Mouse (Mus musculus): Measurements from ENCODE around the gene 4930402H24Rik. TPM values are rescaled to one million over a fixed set of nuclear protein-coding genes. Genes with fewer than 3 reads are reported as not detected.

The 4930402H24Rik gene
- polyA plus RNA-seq, 1 experiment from 2014 or later, result 33.3 TPM

DNA sequence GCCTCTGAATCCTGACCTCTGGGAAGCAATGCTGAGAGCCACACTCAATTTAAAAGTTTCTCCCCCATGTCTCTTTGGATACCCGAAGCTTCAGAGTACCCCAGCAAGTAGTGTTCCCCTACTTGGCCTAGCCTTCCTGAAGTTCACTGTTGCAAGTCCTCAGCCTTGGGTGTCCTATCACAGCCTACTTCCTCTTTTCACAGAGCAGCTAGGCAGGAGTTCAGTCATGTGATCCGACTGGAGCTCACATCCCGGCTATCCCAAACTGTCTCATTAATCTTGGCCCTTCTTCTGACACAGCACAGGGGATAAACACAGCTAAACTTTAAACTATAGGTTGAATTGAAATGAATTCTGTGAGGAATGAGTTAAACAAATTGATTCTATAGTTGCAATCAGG lies 121.3 kb downstream of the 4930402H24Rik start:
- WGBS, result 63% methylated on average over 3 of the region's 3 CpGs

DNA sequence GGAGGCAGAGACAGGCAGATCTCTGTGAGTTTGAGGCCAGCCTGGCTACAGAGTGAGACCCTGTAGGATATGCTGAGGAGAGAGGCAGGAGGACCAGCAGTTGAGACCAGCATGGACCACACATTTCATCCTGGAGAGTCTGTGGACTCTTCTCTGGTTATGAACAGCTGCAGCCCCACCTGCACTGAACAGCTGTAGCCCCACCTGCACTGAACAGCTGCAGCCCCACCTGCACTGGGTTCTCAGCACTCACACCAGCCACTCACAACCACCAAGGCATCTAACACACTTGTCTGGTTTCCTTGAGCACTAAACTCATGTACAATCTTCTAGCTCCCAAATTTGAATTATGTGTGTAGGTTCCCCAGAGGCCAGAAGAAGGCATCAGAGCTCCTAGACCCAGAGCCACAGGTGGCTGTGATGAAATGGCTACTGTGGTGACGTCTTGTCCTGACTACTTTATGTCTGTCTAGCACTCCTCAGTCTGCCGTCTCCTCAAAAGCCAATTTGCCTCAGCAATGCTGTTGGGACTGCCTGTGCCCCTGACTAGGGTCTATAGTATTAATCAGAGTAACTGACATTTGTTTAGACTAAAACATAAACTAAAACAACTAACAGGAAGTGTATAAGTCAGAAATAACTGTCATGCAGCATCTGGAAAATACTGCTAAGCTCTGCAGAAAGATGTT lies 125.4 kb downstream of the 4930402H24Rik start:
- no peak overlapping the region for H3K4me2 ChIP-seq (ENCODE audit: low read length)
- no peak for DNase-seq (ENCODE audit: low spot score)
- WGBS, result 36% methylated on average over 2 of the region's 2 CpGs
- H3K27ac ChIP-seq (ENCODE audit: low read depth), result no peak overlapping the region
- H3K9me3 ChIP-seq (ENCODE audit: control insufficient read depth, low read length), result no peaks in the 10 kb centered on the region
- H3K27me3 ChIP-seq (replicated peaks; ENCODE audit: control insufficient read depth, insufficient read depth, low read length), result no peaks in the 10 kb centered on the region
- 0 out of 2 replicates have a peak, but pooled peaks have one; percentile 32 for ATAC-seq (replicated peaks; ENCODE audit: low FRiP score, low TSS enrichment, low read depth)
- no peak overlapping the region for H3K4me3 ChIP-seq (ENCODE audit: low read depth, low read length)
- H3K4me1 ChIP-seq (replicated peaks; ENCODE audit: control insufficient read depth, insufficient read depth, low read length), result 0 out of 2 replicates have a peak, but pooled peaks cover 4% of the 10 kb centered on the region
- H3K9ac ChIP-seq (ENCODE audit: low read length), result no peak overlapping the region
- peaks cover 55% of the 10 kb centered on the region for H3K36me3 ChIP-seq (ENCODE audit: control insufficient read depth, insufficient read depth, low read length)

More for the DNA sequence above, 121.3 kb downstream of the 4930402H24Rik start:
- ATAC-seq (replicated peaks; ENCODE audit: low FRiP score, low TSS enrichment, low read depth), result no peak
- H3K36me3 ChIP-seq (ENCODE audit: control insufficient read depth, insufficient read depth, low read length), result peaks cover 34% of the 10 kb centered on the region
- no peak overlapping the region for H3K4me3 ChIP-seq (ENCODE audit: low read depth, low read length)
- DNase-seq (ENCODE audit: low spot score), result no peak
- H3K27ac ChIP-seq (ENCODE audit: low read depth), result no peak overlapping the region
- H3K4me1 ChIP-seq (replicated peaks; ENCODE audit: control insufficient read depth, insufficient read depth, low read length), result 0 out of 2 replicates have a peak, but pooled peaks cover 4% of the 10 kb centered on the region
- no peaks in the 10 kb centered on the region for H3K9me3 ChIP-seq (ENCODE audit: control insufficient read depth, low read length)
- H3K4me2 ChIP-seq (ENCODE audit: low read length), result no peak overlapping the region
- H3K9ac ChIP-seq (ENCODE audit: low read length), result no peak overlapping the region
- H3K27me3 ChIP-seq (replicated peaks; ENCODE audit: control insufficient read depth, insufficient read depth, low read length), result no peaks in the 10 kb centered on the region

DNA sequence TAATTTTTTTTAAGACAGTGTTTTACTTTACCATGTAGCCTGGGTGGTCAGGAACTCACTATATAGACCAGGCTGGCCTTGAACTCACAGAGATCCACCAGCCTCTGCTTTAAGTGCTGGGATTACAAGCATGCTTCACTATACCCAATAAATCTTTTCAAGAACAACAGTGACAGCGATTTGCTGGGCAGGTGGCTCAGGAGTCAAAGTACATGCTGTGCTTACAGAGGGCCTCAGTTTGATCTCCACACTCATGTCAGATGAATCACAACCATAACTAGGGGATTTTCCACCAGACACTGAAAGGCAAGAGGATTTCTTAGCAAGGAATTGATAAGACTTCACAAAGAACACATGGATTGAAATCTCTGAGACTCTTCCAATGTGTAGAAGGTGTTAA lies 126.3 kb downstream of the 4930402H24Rik start:
- Histone ChIP-seq H3K4me3 (ENCODE audit: low read depth, low read length) (no peak overlapping the region), H3K4me1 (replicated peaks; ENCODE audit: control insufficient read depth, insufficient read depth, low read length) (0 out of 2 replicates have a peak, but pooled peaks cover 4% of the 10 kb centered on the region), H3K9me3 (ENCODE audit: control insufficient read depth, low read length) (no peaks in the 10 kb centered on the region), H3K4me2 (ENCODE audit: low read length) (no peak overlapping the region), H3K36me3 (ENCODE audit: control insufficient read depth, insufficient read depth, low read length) (peaks cover 63% of the 10 kb centered on the region), H3K27me3 (replicated peaks; ENCODE audit: control insufficient read depth, insufficient read depth, low read length) (no peaks in the 10 kb centered on the region), H3K9ac (ENCODE audit: low read length) (no peak overlapping the region), H3K27ac (ENCODE audit: low read depth) (no peak overlapping the region)
- DNase-seq (ENCODE audit: low spot score) (no peak), ATAC-seq (replicated peaks; ENCODE audit: low FRiP score, low TSS enrichment, low read depth) (no peak)
- WGBS, result 67% methylated on average over 1 of the region's 1 CpGs

DNA sequence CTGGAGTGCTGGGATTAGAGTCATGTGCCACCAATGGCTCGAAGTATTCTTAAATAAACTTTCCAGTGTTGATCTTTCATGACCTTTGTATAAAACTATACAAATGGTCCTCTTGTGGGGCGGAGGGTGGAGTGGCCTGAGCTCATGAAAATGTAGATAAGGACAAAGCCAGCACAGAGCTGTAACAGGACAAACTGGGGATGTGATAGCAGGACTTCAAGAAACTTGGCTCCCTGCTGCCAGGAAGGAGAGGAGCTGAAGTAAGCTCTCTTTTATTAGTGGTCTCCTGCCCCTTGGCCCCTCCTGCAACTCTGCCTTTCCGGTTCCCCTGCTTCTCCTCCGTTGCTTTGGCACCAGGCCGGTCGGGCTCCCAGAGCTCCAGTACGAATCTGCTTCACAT lies 129.6 kb downstream of the 4930402H24Rik start:
- 0 out of 2 replicates have a peak, but pooled peaks cover 4% of the 10 kb centered on the region for H3K4me1 ChIP-seq (replicated peaks; ENCODE audit: control insufficient read depth, insufficient read depth, low read length)
- WGBS, result 79% methylated on average over 7 of the region's 7 CpGs
- DNase-seq (ENCODE audit: low spot score), result no peak
- no peak overlapping the region for H3K4me3 ChIP-seq (ENCODE audit: low read depth, low read length)
- peaks cover 59% of the 10 kb centered on the region for H3K36me3 ChIP-seq (ENCODE audit: control insufficient read depth, insufficient read depth, low read length)
- no peaks in the 10 kb centered on the region for H3K9me3 ChIP-seq (ENCODE audit: control insufficient read depth, low read length)
- no peak overlapping the region for H3K4me2 ChIP-seq (ENCODE audit: low read length)
- H3K27ac ChIP-seq (ENCODE audit: low read depth), result no peak overlapping the region
- no peak for ATAC-seq (replicated peaks; ENCODE audit: low FRiP score, low TSS enrichment, low read depth)
- H3K9ac ChIP-seq (ENCODE audit: low read length), result no peak overlapping the region
- H3K27me3 ChIP-seq (replicated peaks; ENCODE audit: control insufficient read depth, insufficient read depth, low read length), result no peaks in the 10 kb centered on the region

DNA sequence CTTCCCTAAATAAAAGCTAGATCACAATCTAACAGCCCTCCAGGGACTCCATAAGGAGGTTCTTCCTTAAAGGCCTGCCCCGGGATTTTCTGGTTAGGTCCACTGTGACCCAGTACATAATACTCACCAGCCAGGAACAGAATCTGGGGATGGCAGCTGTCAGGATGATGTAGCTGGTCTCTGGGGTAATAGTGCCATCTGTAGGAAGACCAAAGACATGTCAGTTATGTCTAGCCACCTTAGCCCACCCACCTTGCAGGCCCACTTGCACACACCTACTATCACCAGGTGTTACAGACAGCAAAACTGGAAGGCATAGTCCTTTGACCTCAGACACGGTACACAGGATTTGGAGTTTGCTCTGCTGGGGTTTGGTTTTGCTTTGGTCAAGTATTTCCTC lies 138.7 kb downstream of the 4930402H24Rik start:
- no peaks in the 10 kb centered on the region for H3K9me3 ChIP-seq (ENCODE audit: control insufficient read depth, low read length)
- no peak overlapping the region for H3K4me3 ChIP-seq (ENCODE audit: low read depth, low read length)
- WGBS, result 62% methylated on average over 2 of the region's 2 CpGs
- DNase-seq (ENCODE audit: low spot score) (no peak), ATAC-seq (replicated peaks; ENCODE audit: low FRiP score, low TSS enrichment, low read depth) (no peak)
- H3K27me3 ChIP-seq (replicated peaks; ENCODE audit: control insufficient read depth, insufficient read depth, low read length), result no peaks in the 10 kb centered on the region
- H3K36me3 ChIP-seq (ENCODE audit: control insufficient read depth, insufficient read depth, low read length), result peaks cover 77% of the 10 kb centered on the region
- no peak overlapping the region for H3K4me2 ChIP-seq (ENCODE audit: low read length)
- no peak overlapping the region for H3K9ac ChIP-seq (ENCODE audit: low read length)
- H3K4me1 ChIP-seq (replicated peaks; ENCODE audit: control insufficient read depth, insufficient read depth, low read length), result no peaks in the 10 kb centered on the region
- no peak overlapping the region for H3K27ac ChIP-seq (ENCODE audit: low read depth)

DNA sequence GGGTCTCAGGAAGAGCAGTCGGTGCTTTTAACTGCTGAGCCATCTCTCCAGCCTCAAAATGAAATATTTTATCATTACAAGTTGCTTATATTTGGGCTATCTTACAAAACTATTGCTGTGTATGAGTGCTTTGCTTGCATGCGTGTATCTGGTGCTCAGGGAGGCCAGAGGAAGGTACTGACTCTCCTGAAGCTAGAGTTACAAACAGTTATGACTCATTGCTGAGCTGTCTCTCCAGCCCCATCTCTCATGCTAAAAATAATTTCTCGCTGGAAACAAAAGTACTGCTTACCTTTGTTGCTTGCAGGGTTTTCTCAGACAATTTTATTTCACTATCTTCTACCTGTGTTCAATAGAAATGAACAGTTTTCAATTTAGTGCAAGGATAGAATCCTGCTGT lies 140.8 kb downstream of the 4930402H24Rik start:
- WGBS, result 91% methylated on average over 3 of the region's 3 CpGs
- Histone ChIP-seq H3K4me2 (ENCODE audit: low read length) (no peak overlapping the region), H3K9me3 (ENCODE audit: control insufficient read depth, low read length) (no peaks in the 10 kb centered on the region), H3K4me1 (replicated peaks; ENCODE audit: control insufficient read depth, insufficient read depth, low read length) (no peaks in the 10 kb centered on the region), H3K36me3 (ENCODE audit: control insufficient read depth, insufficient read depth, low read length) (peaks cover 77% of the 10 kb centered on the region), H3K4me3 (ENCODE audit: low read depth, low read length) (no peak overlapping the region), H3K9ac (ENCODE audit: low read length) (no peak overlapping the region), H3K27ac (ENCODE audit: low read depth) (no peak overlapping the region), H3K27me3 (replicated peaks; ENCODE audit: control insufficient read depth, insufficient read depth, low read length) (no peaks in the 10 kb centered on the region)
- ATAC-seq (replicated peaks; ENCODE audit: low FRiP score, low TSS enrichment, low read depth), result no peak
- DNase-seq (ENCODE audit: low spot score), result no peak

DNA sequence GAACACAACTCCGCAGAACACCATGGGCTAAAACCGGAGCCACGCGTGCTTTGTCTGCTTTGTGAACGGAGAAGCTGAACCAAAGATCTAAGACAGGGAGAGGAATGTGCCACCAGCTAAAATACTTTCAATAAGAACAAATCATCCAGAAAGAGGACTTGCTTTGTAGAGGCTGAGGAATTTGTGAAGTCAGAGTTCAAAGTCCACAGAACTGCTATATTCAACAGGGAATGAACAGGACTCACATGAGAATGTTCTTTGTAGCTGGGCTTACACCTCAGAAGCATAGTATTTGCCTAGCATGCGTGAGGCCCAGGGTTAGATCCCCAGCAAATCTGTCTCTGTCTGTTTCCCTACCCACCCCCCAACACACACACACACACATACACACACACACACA lies 145.3 kb downstream of the 4930402H24Rik start:
- WGBS, result 79% methylated on average over 6 of the region's 6 CpGs
- DNase-seq (ENCODE audit: low spot score), result peak; percentile 54

DNA sequence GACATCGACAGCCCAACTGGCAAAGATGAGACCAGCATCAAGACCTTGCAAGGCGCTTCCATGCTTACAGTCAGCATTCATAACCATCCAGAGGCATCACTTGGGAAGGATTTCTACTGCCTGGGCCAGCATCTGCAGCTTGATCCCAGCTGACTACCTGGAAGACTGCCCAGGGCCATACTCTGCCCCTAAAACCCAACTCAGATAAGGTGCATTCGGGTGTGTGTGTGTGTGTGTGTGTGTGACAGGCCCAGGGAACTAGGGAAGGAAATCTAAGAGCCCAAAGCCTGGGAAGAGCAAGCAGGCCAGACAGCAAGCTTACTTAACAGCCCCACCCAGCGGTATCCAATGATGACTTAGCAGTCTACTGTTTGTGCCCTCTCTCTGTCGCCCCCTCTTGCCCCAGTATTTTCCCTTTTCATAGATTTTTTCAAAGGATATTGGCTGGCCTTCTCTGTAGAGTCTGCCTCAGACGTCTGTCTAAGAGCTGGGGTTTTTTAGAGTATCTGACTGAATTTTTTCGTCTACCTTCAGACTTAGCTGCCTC lies 151.1 kb downstream of the 4930402H24Rik start:
- DNase-seq (ENCODE audit: low spot score) (no peak), ATAC-seq (replicated peaks; ENCODE audit: low FRiP score, low TSS enrichment, low read depth) (no peak)
- WGBS, result 54% methylated on average over 7 of the region's 7 CpGs

More for the DNA sequence above, 145.3 kb downstream of the 4930402H24Rik start:
- H3K9me3 ChIP-seq (ENCODE audit: control insufficient read depth, low read length), result 0 out of 2 replicates have a peak, but pooled peaks cover 2% of the 10 kb centered on the region
- H3K4me1 ChIP-seq (replicated peaks; ENCODE audit: control insufficient read depth, insufficient read depth, low read length), result no peaks in the 10 kb centered on the region
- no peak overlapping the region for H3K4me2 ChIP-seq (ENCODE audit: low read length)
- 0 out of 2 replicates have a peak, but pooled peaks have one; percentile 12 for ATAC-seq (replicated peaks; ENCODE audit: low FRiP score, low TSS enrichment, low read depth)
- H3K27me3 ChIP-seq (replicated peaks; ENCODE audit: control insufficient read depth, insufficient read depth, low read length), result no peaks in the 10 kb centered on the region
- no peak overlapping the region for H3K27ac ChIP-seq (ENCODE audit: low read depth)
- no peak overlapping the region for H3K4me3 ChIP-seq (ENCODE audit: low read depth, low read length)
- no peak overlapping the region for H3K9ac ChIP-seq (ENCODE audit: low read length)
- H3K36me3 ChIP-seq (ENCODE audit: control insufficient read depth, insufficient read depth, low read length), result peaks cover 48% of the 10 kb centered on the region

More for the DNA sequence above, 151.1 kb downstream of the 4930402H24Rik start:
- Histone ChIP-seq H3K4me2 (ENCODE audit: low read length) (no peak overlapping the region), H3K27ac (ENCODE audit: low read depth) (no peak overlapping the region), H3K4me1 (replicated peaks; ENCODE audit: control insufficient read depth, insufficient read depth, low read length) (no peaks in the 10 kb centered on the region), H3K4me3 (ENCODE audit: low read depth, low read length) (no peak overlapping the region), H3K9me3 (ENCODE audit: control insufficient read depth, low read length) (0 out of 2 replicates have a peak, but pooled peaks cover 2% of the 10 kb centered on the region), H3K36me3 (ENCODE audit: control insufficient read depth, insufficient read depth, low read length) (no peaks in the 10 kb centered on the region), H3K27me3 (replicated peaks; ENCODE audit: control insufficient read depth, insufficient read depth, low read length) (no peaks in the 10 kb centered on the region), H3K9ac (ENCODE audit: low read length) (no peak overlapping the region)

Measured in intestine, embryonic 14.5 days (tissue).